Mouse (Mus musculus): ENCODE measurements around the gene Arpc3. TPM values are rescaled to one million over a fixed set of nuclear protein-coding genes. Genes with fewer than 3 reads are reported as not detected.
"Not testable (repeated sequence)": the region's sequence is repeated elsewhere in the genome, so short reads cannot be mapped to it uniquely, and the experiment has no call there.

The Arpc3 gene
- polyA plus RNA-seq, 1 experiment from 2014 or later, result 49.9 TPM

DNA sequence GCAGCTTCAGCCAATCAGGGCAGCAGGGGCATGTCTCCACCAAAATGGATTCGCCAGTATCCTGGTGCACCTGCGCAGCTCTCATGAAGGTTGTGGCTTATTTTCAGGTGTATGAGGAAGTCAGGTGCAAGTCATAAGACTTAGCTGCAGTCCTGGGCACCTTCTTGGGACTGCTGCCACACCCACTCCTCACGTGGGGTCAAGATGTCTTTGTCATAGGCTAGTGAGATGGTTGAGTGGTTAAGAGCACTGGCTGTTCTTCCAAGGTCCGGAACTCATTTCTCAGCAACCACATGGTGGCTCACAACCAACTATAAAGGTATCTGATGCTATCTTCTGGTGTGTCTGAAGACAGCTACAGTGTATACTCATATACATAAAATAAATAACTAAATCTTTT is 29.0 kb downstream of the Arpc3 start:
- peaks cover 11% of the 10 kb centered on the region; the same call in 1 of the 2 replicates for H3K4me1 ChIP-seq (ENCODE audit: control insufficient read depth, insufficient read depth, low read length)
- H3K27me3 ChIP-seq (ENCODE audit: control insufficient read depth, insufficient read depth, low read length); H3K36me3 ChIP-seq (ENCODE audit: control insufficient read depth, insufficient read depth, low read length); H3K9ac ChIP-seq (replicated peaks; ENCODE audit: low read depth, low read length); H3K4me3 ChIP-seq (ENCODE audit: low read depth, low read length); ATAC-seq (ENCODE audit: insufficient number of reproducible peaks, insufficient read depth, low FRiP score, low read depth); H3K27ac ChIP-seq (ENCODE audit: low read length); H3K9me3 ChIP-seq (ENCODE audit: control insufficient read depth, low read depth, low read length); H3K4me2 ChIP-seq (replicated peaks; ENCODE audit: low read depth, low read length): not testable (repeated sequence)
- WGBS, result 62% methylated on average over 4 of the region's 4 CpGs

DNA sequence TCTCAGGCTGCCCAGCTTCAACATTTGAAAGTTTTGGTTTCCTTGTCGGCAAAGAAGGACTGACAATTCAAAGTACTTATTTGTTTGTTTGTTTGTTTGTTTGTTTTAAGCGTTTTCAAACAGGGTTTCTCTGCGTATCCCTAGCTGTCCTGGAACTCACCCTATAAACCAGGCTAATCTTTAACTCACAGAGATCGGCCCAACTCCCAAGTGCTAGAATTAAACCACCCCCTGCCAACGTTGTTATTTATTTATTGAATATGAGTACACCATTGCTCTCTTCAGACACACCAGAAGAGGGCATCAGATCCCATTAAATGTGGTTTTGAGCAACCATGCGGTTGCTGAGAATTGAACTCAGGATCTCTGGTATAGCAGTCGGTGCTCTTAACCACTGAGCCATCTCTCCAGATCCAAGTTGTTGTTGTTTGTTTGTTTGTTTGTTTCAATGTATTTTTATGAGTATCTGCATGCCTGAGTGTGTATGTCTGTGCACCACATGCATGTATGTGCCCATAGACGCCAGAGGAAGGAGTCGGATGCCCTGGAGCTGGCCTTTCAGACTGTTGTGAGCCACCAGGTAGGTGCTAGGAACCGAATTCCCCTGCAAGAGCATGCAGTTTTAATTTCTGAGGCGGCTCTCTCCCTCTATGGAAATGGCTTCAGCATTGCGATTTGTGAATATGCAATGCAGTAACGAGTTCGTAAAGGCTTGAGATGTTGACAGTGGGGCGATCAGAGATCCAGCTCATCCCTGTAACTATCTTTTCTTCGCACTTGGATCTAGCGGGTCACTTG is 29.8 kb downstream of the Arpc3 start, which contains the start of gene Anapc7:
Anapc7 (plus strand) TSS at position 423 of the 798 bp plus-strand sequence.
- Histone ChIP-seq H3K36me3 (ENCODE audit: control insufficient read depth, insufficient read depth, low read length) (no peaks in the 10 kb centered on the region; the same call in 1 of the 2 replicates), H3K9ac (replicated peaks; ENCODE audit: low read depth, low read length) (peak within 1 kb of the TSS; percentile 93), H3K4me1 (ENCODE audit: control insufficient read depth, insufficient read depth, low read length) (peaks cover 11% of the 10 kb centered on the region; the same call in 1 of the 2 replicates), H3K27me3 (ENCODE audit: control insufficient read depth, insufficient read depth, low read length) (no peaks in the 10 kb centered on the region), H3K27ac (ENCODE audit: low read length) (peak within 1 kb of the TSS; percentile 75), H3K4me2 (replicated peaks; ENCODE audit: low read depth, low read length) (peak within 1 kb of the TSS; percentile 91), H3K9me3 (ENCODE audit: control insufficient read depth, low read depth, low read length) (no peaks in the 10 kb centered on the region), H3K4me3 (ENCODE audit: low read depth, low read length) (peak within 1 kb of the TSS; percentile 97)
- WGBS, result 19% methylated on average over 17 of the region's 17 CpGs
- ATAC-seq (ENCODE audit: insufficient number of reproducible peaks, insufficient read depth, low FRiP score, low read depth), result no peak

DNA sequence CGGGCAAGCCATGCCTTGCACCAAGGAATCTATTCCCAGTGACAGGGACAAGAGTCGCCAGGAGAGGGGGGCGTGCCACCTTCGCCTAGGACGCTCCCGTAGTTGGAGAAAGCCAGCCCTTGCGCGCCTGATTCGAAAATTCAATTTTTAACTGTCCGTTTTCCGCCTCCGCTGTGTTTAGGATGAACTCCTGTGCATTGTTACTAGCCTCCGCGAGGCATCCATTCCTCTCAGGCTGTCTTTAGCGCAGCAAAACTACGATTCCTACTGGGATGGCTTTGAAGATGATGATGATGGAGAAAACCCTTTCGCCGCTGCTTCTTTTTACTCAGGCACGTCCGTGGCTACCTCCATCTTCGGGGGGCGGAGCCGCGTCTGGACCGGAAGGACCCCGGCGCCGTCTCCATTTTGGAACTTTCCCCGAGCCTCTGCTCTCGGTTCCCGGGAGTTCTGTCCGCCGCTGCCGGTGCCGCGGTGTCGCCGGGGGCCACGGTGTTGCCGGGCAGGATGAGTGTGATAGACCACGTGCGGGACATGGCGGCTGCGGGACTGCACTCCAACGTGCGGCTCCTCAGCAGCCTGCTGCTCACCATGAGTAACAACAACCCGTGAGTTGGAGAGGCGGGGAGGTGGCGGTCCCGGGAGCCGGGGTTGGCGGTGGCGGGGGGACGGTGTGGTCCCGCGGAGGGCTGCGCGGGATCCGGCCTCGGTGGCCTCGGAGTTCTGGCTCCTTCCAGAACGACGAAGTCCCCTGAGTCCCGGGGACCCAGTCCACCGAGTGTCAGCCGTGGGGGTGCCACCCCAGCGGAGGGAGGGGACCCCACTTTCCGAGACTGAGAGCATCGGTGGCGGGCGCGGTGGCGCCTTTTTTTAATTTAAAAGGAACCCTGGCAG is 30.6 kb downstream of the Arpc3 start:
- Histone ChIP-seq H3K4me3 (ENCODE audit: low read depth, low read length) (peak overlapping the region; percentile 97), H3K27me3 (ENCODE audit: control insufficient read depth, insufficient read depth, low read length) (no peaks in the 10 kb centered on the region), H3K4me2 (replicated peaks; ENCODE audit: low read depth, low read length) (peak overlapping the region; percentile 91), H3K27ac (ENCODE audit: low read length) (peak overlapping the region; percentile 75), H3K36me3 (ENCODE audit: control insufficient read depth, insufficient read depth, low read length) (no peaks in the 10 kb centered on the region; the same call in 1 of the 2 replicates), H3K4me1 (ENCODE audit: control insufficient read depth, insufficient read depth, low read length) (peaks cover 11% of the 10 kb centered on the region; the same call in 1 of the 2 replicates), H3K9ac (replicated peaks; ENCODE audit: low read depth, low read length) (peak overlapping the region; percentile 93), H3K9me3 (ENCODE audit: control insufficient read depth, low read depth, low read length) (no peaks in the 10 kb centered on the region)
- peak; percentile 83 for ATAC-seq (ENCODE audit: insufficient number of reproducible peaks, insufficient read depth, low FRiP score, low read depth)
- under 1% methylated on average over 73 of the region's 73 CpGs for WGBS

DNA sequence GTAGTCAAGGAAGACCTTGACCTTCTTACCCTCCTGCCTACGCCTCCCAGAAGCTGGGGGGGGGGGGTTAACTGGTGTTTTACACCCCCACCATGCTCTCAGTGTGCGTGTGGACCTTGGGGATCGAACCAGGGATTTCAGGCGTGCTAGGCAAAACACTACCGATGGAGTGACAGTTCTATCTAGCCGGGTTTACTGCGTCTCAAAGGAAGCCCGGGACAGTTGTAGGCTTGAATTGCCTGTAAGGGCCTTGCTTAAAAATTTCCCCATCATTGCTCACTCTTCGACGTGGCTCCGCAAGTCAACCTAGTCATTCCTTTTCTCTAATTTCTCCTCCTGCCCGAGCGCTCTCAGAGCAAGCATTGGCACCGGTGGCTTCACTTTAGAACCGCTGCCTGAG is 31.4 kb downstream of the Arpc3 start:
- Histone ChIP-seq H3K4me1 (ENCODE audit: control insufficient read depth, insufficient read depth, low read length) (peaks cover 11% of the 10 kb centered on the region; the same call in 1 of the 2 replicates), H3K27me3 (ENCODE audit: control insufficient read depth, insufficient read depth, low read length) (no peaks in the 10 kb centered on the region), H3K9ac (replicated peaks; ENCODE audit: low read depth, low read length) (peak overlapping the region; percentile 93), H3K9me3 (ENCODE audit: control insufficient read depth, low read depth, low read length) (no peaks in the 10 kb centered on the region), H3K4me3 (ENCODE audit: low read depth, low read length) (peak overlapping the region; percentile 97), H3K36me3 (ENCODE audit: control insufficient read depth, insufficient read depth, low read length) (peaks cover 4% of the 10 kb centered on the region), H3K4me2 (replicated peaks; ENCODE audit: low read depth, low read length) (peak overlapping the region; percentile 91), H3K27ac (ENCODE audit: low read length) (no peak overlapping the region)
- ATAC-seq (ENCODE audit: insufficient number of reproducible peaks, insufficient read depth, low FRiP score, low read depth), result no peak
- WGBS, result 32% methylated on average over 15 of the region's 15 CpGs

DNA sequence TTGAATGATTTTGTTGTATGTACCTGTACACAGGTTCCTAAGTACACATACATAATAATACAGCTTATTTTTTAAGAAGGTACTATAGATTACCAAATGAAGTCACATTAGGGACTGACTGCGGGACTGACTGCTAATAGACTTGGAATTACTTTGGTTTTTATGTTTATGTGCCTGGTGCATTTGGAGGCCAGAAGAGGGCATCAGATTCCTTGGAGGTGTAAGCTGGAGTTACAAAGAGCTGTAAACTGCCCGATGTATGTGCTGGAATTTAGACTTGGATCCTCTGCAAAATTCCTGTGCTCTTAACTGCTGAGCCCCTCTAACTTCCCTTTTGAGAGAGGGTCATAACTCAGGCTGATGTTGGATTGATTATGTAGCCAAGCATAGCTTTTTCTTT is 33.9 kb downstream of the Arpc3 start:
- Histone ChIP-seq H3K4me3 (ENCODE audit: low read depth, low read length) (no peak overlapping the region), H3K36me3 (ENCODE audit: control insufficient read depth, insufficient read depth, low read length) (peaks cover 21% of the 10 kb centered on the region)
- WGBS, result 85% methylated on average over 2 of the region's 2 CpGs

DNA sequence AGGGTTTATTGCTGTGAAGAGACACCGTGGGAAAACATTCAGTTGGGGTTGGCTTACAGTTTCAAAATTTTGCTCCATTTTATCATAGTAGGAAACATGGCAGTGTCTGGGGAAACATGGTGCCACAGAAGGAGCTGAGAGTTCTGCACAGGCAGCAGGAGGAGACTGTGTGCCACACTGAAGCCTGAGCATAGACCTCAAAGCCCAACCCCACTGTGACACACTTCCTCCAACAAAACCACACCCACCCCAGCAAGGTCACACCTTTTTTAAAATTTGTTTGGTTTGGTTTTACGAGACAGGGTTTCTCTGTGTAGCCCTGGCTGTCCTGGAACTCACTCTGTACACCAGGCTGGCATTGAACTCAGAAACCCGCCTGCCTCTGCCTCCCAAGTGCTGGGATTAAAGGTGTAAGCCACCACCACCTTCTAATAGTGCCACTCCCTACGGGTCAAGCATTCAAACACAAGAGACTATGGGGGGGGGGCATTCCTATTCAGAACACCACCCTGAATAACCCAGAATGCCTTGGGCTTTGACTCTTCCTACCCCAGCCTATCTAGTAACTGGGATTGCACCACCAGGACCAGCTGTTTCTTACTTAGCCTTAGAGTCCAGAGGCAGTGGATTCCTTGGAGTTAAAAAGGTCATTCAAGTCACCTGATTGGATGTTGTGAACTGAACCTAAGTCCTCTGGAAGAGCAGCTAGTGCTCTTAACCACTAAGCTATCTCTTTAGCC is 38.5 kb downstream of the Arpc3 start:
- H3K36me3 ChIP-seq (ENCODE audit: control insufficient read depth, insufficient read depth, low read length), result peaks cover 63% of the 10 kb centered on the region

More for the DNA sequence above, 33.9 kb downstream of the Arpc3 start:
- H3K9ac ChIP-seq (replicated peaks; ENCODE audit: low read depth, low read length), result no peak overlapping the region
- H3K4me1 ChIP-seq (ENCODE audit: control insufficient read depth, insufficient read depth, low read length), result peaks cover 11% of the 10 kb centered on the region; the same call in 1 of the 2 replicates
- no peak overlapping the region for H3K4me2 ChIP-seq (replicated peaks; ENCODE audit: low read depth, low read length)
- H3K27me3 ChIP-seq (ENCODE audit: control insufficient read depth, insufficient read depth, low read length), result no peaks in the 10 kb centered on the region
- H3K9me3 ChIP-seq (ENCODE audit: control insufficient read depth, low read depth, low read length), result no peaks in the 10 kb centered on the region
- no peak for ATAC-seq (ENCODE audit: insufficient number of reproducible peaks, insufficient read depth, low FRiP score, low read depth)
- H3K27ac ChIP-seq (ENCODE audit: low read length), result no peak overlapping the region

DNA sequence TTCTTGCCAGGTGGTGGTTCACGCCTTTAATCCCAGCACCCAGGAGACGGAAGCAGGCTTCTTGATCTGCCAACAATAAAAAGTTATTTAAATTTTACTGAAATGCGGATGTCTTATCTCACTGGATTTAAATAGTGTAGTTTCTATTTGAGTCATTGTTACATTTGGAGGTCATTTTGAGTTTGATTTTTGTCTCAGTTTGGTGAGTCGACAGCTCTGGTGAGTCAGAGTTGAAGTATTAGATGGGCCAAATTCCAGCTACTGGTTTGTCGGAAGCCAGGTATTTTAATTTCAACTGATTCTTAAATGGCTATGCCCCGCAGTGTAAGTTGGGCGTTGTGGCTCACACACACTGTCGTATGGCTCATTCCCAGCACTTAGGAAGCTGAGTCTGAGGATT is 39.5 kb downstream of the Arpc3 start:
- Histone ChIP-seq H3K27me3 (ENCODE audit: control insufficient read depth, insufficient read depth, low read length) (no peaks in the 10 kb centered on the region), H3K27ac (ENCODE audit: low read length) (no peak overlapping the region), H3K36me3 (ENCODE audit: control insufficient read depth, insufficient read depth, low read length) (peaks cover 73% of the 10 kb centered on the region), H3K4me3 (ENCODE audit: low read depth, low read length) (no peak overlapping the region), H3K4me1 (ENCODE audit: control insufficient read depth, insufficient read depth, low read length) (no peaks in the 10 kb centered on the region), H3K9ac (replicated peaks; ENCODE audit: low read depth, low read length) (no peak overlapping the region), H3K9me3 (ENCODE audit: control insufficient read depth, low read depth, low read length) (no peaks in the 10 kb centered on the region), H3K4me2 (replicated peaks; ENCODE audit: low read depth, low read length) (no peak overlapping the region)
- WGBS, result 93% methylated on average over 8 of the region's 8 CpGs
- ATAC-seq (ENCODE audit: insufficient number of reproducible peaks, insufficient read depth, low FRiP score, low read depth), result no peak

More for the DNA sequence above, 38.5 kb downstream of the Arpc3 start:
- Histone ChIP-seq H3K4me3 (ENCODE audit: low read depth, low read length) (no peak overlapping the region), H3K9ac (replicated peaks; ENCODE audit: low read depth, low read length) (no peak overlapping the region), H3K27ac (ENCODE audit: low read length) (no peak overlapping the region), H3K27me3 (ENCODE audit: control insufficient read depth, insufficient read depth, low read length) (no peaks in the 10 kb centered on the region), H3K4me2 (replicated peaks; ENCODE audit: low read depth, low read length) (no peak overlapping the region), H3K9me3 (ENCODE audit: control insufficient read depth, low read depth, low read length) (no peaks in the 10 kb centered on the region), H3K4me1 (ENCODE audit: control insufficient read depth, insufficient read depth, low read length) (no peaks in the 10 kb centered on the region)
- WGBS, result 86% methylated on average over 4 of the region's 4 CpGs
- no peak for ATAC-seq (ENCODE audit: insufficient number of reproducible peaks, insufficient read depth, low FRiP score, low read depth)

DNA sequence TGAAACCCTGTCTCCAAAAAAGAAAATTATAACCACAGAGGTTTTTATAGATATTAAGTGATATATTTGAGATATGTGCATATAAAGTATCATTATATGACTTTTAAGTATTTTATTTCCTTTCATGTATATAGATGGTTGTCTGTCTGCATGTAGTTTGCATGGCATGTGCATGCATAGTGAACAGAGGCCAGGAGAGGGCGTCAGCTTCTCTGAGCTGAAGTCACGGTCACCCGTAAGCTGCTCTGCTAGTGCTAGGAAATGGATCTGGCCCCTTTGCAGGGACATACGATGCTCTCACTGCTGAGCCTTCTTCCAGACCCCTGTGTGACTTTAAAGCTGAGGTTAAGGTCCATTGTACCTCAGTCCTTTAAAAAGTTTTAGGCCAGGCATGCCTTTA is 42.9 kb downstream of the Arpc3 start:
- 82% methylated on average over 4 of the region's 4 CpGs for WGBS
- no peak for ATAC-seq (ENCODE audit: insufficient number of reproducible peaks, insufficient read depth, low FRiP score, low read depth)
- no peak overlapping the region for H3K27ac ChIP-seq (ENCODE audit: low read length)

More for the DNA sequence above, 42.9 kb downstream of the Arpc3 start:
- H3K4me2 ChIP-seq (replicated peaks; ENCODE audit: low read depth, low read length), result no peak overlapping the region
- H3K9ac ChIP-seq (replicated peaks; ENCODE audit: low read depth, low read length), result no peak overlapping the region
- H3K4me3 ChIP-seq (ENCODE audit: low read depth, low read length), result no peak overlapping the region
- no peaks in the 10 kb centered on the region for H3K9me3 ChIP-seq (ENCODE audit: control insufficient read depth, low read depth, low read length)
- H3K27me3 ChIP-seq (ENCODE audit: control insufficient read depth, insufficient read depth, low read length), result no peaks in the 10 kb centered on the region
- H3K4me1 ChIP-seq (ENCODE audit: control insufficient read depth, insufficient read depth, low read length), result no peaks in the 10 kb centered on the region
- peaks cover 90% of the 10 kb centered on the region for H3K36me3 ChIP-seq (ENCODE audit: control insufficient read depth, insufficient read depth, low read length)

All from stomach, embryonic 14.5 days (tissue).